Mouse (Mus musculus): ENCODE results near the gene Plod1. TPM values are rescaled to one million over a fixed set of nuclear protein-coding genes. Genes with fewer than 3 reads are reported as not detected.
A peak's percentile ranks its signal among the peaks of the same experiment; 100 is the strongest.

Gene Plod1
- polyA plus RNA-seq, 1 experiment from 2014 or later: 40.0 TPM

DNA sequence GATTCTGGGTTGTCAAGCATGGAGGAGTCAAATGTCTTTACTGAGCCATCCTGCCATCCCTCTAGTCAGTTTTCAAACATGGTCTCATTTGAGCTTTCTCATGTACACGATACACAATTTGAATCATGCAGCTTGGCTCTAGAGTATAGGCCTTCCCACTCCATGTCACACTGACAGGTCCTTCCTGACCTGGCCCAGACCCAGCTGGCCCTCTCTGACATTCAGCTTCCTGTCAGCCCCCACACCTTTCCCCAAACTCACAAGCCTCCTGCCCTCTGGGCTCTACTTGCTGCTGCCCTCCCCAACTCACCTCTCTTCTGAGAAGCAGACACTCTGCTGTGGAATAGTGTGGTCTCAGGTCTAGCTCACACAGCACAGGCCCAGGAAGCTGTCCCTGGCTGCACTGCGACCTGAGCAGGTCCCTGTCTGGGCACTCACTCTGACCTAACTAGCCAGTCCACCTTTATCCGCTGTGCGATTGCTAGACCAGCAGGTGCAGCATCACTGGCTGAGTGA lies 40.7 kb downstream of the Plod1 start:
- WGBS: 92% methylated on average over 4 of the region's 4 CpGs
- H3K4me1 ChIP-seq (ENCODE audit: insufficient read depth): no peaks in the 10 kb centered on the region
- DNase-seq: no peak
- H3K9ac ChIP-seq: no peak overlapping the region
- no peak overlapping the region for H3K27ac ChIP-seq (ENCODE audit: low read depth)
- H3K4me3 ChIP-seq (ENCODE audit: low read depth, low read length): no peak overlapping the region
- peaks cover 85% of the 10 kb centered on the region for H3K36me3 ChIP-seq (ENCODE audit: insufficient read depth)
- H3K27me3 ChIP-seq (ENCODE audit: insufficient read depth, low read length): no peaks in the 10 kb centered on the region
- no peak for TF ChIP-seq CTCF (IDR thresholded peaks at IDR 0.05; ENCODE audit: low read depth)
- no peak overlapping the region for H3K4me2 ChIP-seq
- ATAC-seq (ENCODE audit: insufficient read depth): no peak
- no peaks in the 10 kb centered on the region for H3K9me3 ChIP-seq (ENCODE audit: low read depth, low read length)

- Histone ChIP-seq H3K9me3 (ENCODE audit: low read depth, low read length) (no peaks in the 10 kb centered on the region), H3K4me3 (ENCODE audit: low read depth, low read length) (no peak overlapping the region), H3K36me3 (ENCODE audit: insufficient read depth) (peaks cover 86% of the 10 kb centered on the region), H3K27ac (ENCODE audit: low read depth) (no peak overlapping the region), H3K4me1 (ENCODE audit: insufficient read depth) (no peaks in the 10 kb centered on the region), H3K4me2 (no peak overlapping the region), H3K9ac (no peak overlapping the region), H3K27me3 (ENCODE audit: insufficient read depth, low read length) (no peaks in the 10 kb centered on the region)
- DNase-seq (no peak), ATAC-seq (ENCODE audit: insufficient read depth) (no peak)
- no peak for TF ChIP-seq CTCF (IDR thresholded peaks at IDR 0.05; ENCODE audit: low read depth)
- 89% methylated on average over 6 of the region's 6 CpGs for WGBS
Measured at GRCm38 (mm10) chr4:147890341-147890740, 46.2 kb downstream of the Plod1 start.

DNA sequence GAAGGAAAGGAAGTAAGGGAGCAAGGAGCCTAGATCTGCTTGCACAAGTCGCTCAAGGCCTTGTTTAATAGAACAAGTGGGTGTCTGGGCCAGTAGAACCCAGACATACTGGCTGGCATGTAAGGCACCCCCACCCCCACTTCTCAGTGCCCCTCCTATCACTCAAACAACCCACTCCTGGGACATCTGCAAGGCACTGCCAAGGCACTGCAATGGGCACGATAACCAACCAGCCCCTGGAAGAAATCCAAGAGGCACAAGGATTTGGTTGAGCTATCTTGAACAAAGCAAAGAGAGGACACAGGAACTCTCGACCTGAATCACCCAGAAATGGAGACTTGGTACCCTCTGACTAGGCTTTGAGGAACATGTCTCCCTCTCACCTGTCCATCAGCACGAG lies 48.3 kb downstream of the Plod1 start:
- Histone ChIP-seq H3K4me3 (ENCODE audit: low read depth, low read length) (no peak overlapping the region), H3K27ac (ENCODE audit: low read depth) (no peak overlapping the region), H3K27me3 (ENCODE audit: insufficient read depth, low read length) (no peaks in the 10 kb centered on the region), H3K4me1 (ENCODE audit: insufficient read depth) (no peaks in the 10 kb centered on the region), H3K4me2 (no peak overlapping the region), H3K9ac (no peak overlapping the region), H3K36me3 (ENCODE audit: insufficient read depth) (peaks cover 88% of the 10 kb centered on the region), H3K9me3 (ENCODE audit: low read depth, low read length) (no peaks in the 10 kb centered on the region)
- DNase-seq (no peak), ATAC-seq (ENCODE audit: insufficient read depth) (no peak)
- TF ChIP-seq CTCF (IDR thresholded peaks at IDR 0.05; ENCODE audit: low read depth): no peak
- WGBS: 92% methylated on average over 4 of the region's 4 CpGs

DNA sequence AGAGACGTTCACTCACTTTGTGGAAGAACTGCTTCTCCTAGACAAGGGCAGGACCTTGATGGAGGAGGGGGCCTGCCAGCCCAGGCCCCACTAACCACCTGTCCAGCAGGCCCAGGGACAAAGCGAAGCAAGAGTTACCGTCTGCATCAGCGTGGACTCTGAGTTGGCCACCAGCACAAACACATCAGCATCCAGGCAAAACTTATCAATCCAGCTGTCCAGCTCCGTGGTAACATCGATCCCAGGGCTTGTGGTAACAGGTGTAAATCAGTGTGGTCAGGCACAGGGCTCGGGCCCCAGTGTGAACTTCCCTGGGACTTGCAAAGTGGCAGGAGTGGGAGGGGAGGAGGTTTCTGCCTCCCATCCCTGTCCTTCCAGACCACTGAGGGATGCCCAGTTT lies 49.3 kb downstream of the Plod1 start:
- DNase-seq (no peak), ATAC-seq (ENCODE audit: insufficient read depth) (no peak)
- H3K4me2 ChIP-seq: no peak overlapping the region
- WGBS: 90% methylated on average over 7 of the region's 7 CpGs
- TF ChIP-seq CTCF (IDR thresholded peaks at IDR 0.05; ENCODE audit: low read depth): no peak
- H3K36me3 ChIP-seq (ENCODE audit: insufficient read depth): peaks cover 91% of the 10 kb centered on the region
- no peak overlapping the region for H3K9ac ChIP-seq
- no peak overlapping the region for H3K4me3 ChIP-seq (ENCODE audit: low read depth, low read length)
- no peaks in the 10 kb centered on the region for H3K9me3 ChIP-seq (ENCODE audit: low read depth, low read length)
- no peak overlapping the region for H3K27ac ChIP-seq (ENCODE audit: low read depth)
- H3K4me1 ChIP-seq (ENCODE audit: insufficient read depth): no peaks in the 10 kb centered on the region
- no peaks in the 10 kb centered on the region for H3K27me3 ChIP-seq (ENCODE audit: insufficient read depth, low read length)

DNA sequence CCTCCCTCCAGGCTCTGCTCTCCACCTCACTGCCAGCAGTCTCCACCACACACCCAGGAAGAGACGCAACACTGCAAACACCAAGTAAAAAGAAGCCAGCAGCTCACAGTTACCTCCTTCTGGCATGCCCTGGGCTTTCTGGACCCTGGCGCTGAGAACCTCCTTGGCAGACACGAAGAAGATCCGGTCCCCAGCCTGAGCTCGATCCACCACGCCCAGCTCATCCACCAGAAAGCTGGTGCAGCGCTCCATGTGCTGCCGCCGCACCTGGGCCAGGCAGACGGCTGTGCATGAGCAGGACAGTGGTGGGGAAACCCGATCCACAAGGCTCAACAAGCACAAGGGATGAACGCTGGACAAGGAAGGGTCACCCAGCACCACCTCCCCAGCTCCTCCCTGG lies 50.4 kb downstream of the Plod1 start:
- H3K9ac ChIP-seq: no peak overlapping the region
- WGBS: 94% methylated on average over 12 of the region's 12 CpGs
- no peaks in the 10 kb centered on the region for H3K9me3 ChIP-seq (ENCODE audit: low read depth, low read length)
- no peaks in the 10 kb centered on the region for H3K4me1 ChIP-seq (ENCODE audit: insufficient read depth)
- ATAC-seq (ENCODE audit: insufficient read depth): no peak
- H3K4me2 ChIP-seq: no peak overlapping the region
- TF ChIP-seq CTCF (IDR thresholded peaks at IDR 0.05; ENCODE audit: low read depth): no peak
- no peaks in the 10 kb centered on the region for H3K27me3 ChIP-seq (ENCODE audit: insufficient read depth, low read length)
- H3K27ac ChIP-seq (ENCODE audit: low read depth): no peak overlapping the region
- no peak overlapping the region for H3K4me3 ChIP-seq (ENCODE audit: low read depth, low read length)
- no peak for DNase-seq
- peaks cover 92% of the 10 kb centered on the region for H3K36me3 ChIP-seq (ENCODE audit: insufficient read depth)

DNA sequence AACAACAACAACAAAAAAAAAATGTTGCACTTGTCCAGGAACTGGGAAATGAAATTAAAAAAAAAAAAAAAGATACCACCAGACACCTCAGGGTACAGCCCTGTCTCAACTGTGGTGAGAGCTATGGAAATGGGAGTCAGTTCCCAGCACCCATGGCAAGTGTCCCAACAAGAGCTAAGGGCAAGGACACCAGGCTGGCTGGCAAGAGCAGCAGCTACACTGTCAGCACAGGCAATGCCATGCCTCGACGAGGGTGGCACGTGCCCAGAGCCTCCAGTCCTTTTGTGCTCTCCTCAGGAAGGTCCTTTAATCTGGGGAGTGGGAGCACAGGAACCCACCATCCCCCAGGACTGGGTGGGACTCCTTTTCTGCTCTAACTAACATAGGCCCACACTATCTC lies 52.4 kb downstream of the Plod1 start:
- DNase-seq (no peak), ATAC-seq (ENCODE audit: insufficient read depth) (no peak)
- Histone ChIP-seq H3K4me1 (ENCODE audit: insufficient read depth) (no peaks in the 10 kb centered on the region), H3K4me2 (no peak overlapping the region), H3K4me3 (ENCODE audit: low read depth, low read length) (no peak overlapping the region), H3K27ac (ENCODE audit: low read depth) (no peak overlapping the region), H3K9me3 (ENCODE audit: low read depth, low read length) (no peaks in the 10 kb centered on the region), H3K36me3 (ENCODE audit: insufficient read depth) (peaks cover 91% of the 10 kb centered on the region), H3K27me3 (ENCODE audit: insufficient read depth, low read length) (no peaks in the 10 kb centered on the region), H3K9ac (no peak overlapping the region)
- 96% methylated on average over 3 of the region's 3 CpGs for WGBS
- TF ChIP-seq CTCF (IDR thresholded peaks at IDR 0.05; ENCODE audit: low read depth): no peak

- H3K9ac ChIP-seq: no peak overlapping the region
- 78% methylated on average over 6 of the region's 6 CpGs for WGBS
- ATAC-seq (ENCODE audit: insufficient read depth): no peak
- H3K4me1 ChIP-seq (ENCODE audit: insufficient read depth): no peaks in the 10 kb centered on the region
- H3K27ac ChIP-seq (ENCODE audit: low read depth): no peak overlapping the region
- no peak overlapping the region for H3K4me2 ChIP-seq
- peak; percentile 7 for DNase-seq
- no peaks in the 10 kb centered on the region for H3K9me3 ChIP-seq (ENCODE audit: low read depth, low read length)
- no peak overlapping the region for H3K4me3 ChIP-seq (ENCODE audit: low read depth, low read length)
- no peaks in the 10 kb centered on the region for H3K27me3 ChIP-seq (ENCODE audit: insufficient read depth, low read length)
- no peak for TF ChIP-seq CTCF (IDR thresholded peaks at IDR 0.05; ENCODE audit: low read depth)
- H3K36me3 ChIP-seq (ENCODE audit: insufficient read depth): peaks cover 91% of the 10 kb centered on the region
Measured at GRCm38 (mm10) chr4:147883041-147883440, 53.5 kb downstream of the Plod1 start.

DNA sequence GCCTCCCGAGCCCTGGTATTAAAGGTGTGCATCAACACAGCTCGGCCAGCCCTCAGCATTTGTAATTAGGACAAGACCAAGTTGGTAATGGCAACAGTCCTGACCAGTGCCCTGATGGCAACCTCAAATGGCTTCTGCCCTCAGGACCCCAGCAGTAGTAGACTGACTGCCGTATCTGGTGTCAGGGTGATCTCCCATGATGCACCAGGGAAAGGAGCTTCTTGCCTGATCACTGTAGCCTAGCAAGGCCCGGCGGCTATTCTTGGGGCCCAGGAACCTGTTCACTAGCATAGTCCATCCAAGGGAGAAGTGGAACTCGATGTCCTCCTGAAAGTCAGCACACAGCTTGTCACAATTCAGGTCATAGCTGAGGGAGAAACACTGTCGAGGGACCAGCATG lies 54.8 kb downstream of the Plod1 start:
- no peak for DNase-seq
- WGBS: 90% methylated on average over 7 of the region's 7 CpGs
- no peak overlapping the region for H3K27ac ChIP-seq (ENCODE audit: low read depth)
- no peaks in the 10 kb centered on the region for H3K27me3 ChIP-seq (ENCODE audit: insufficient read depth, low read length)
- no peaks in the 10 kb centered on the region for H3K4me1 ChIP-seq (ENCODE audit: insufficient read depth)
- H3K9ac ChIP-seq: no peak overlapping the region
- ATAC-seq (ENCODE audit: insufficient read depth): no peak
- H3K4me2 ChIP-seq: no peak overlapping the region
- H3K4me3 ChIP-seq (ENCODE audit: low read depth, low read length): no peak overlapping the region
- H3K9me3 ChIP-seq (ENCODE audit: low read depth, low read length): no peaks in the 10 kb centered on the region
- peaks cover 87% of the 10 kb centered on the region for H3K36me3 ChIP-seq (ENCODE audit: insufficient read depth)
- TF ChIP-seq CTCF (IDR thresholded peaks at IDR 0.05; ENCODE audit: low read depth): no peak

Data from lung, embryonic 14.5 days (tissue).